Mouse (Mus musculus) midbrain, embryonic 12.5 days (tissue): ENCODE results near the gene Ckmt2. TPM values are rescaled to one million over a fixed set of nuclear protein-coding genes. Genes with fewer than 3 reads are reported as not detected.

ENCODE experiments used
- ATAC-seq: fragments of 200-750 bp; cut with Nextera tagmentation; 2 replicates; pipeline ENCODE4 v1.8.0; 2017; ENCODE audit warnings: low read depth, moderate TSS enrichment, moderate library complexity; ENCODE audit not compliant: low FRiP score
- H3K27ac ChIP-seq: fragments of 300-500 bp; sonication (generic); replicated peaks from 2 replicates; pipeline ENCODE4 v1.5.1; 2016; ENCODE audit warnings: mild to moderate bottlenecking
- H3K27me3 ChIP-seq: fragments of 300-500 bp; sonication (generic); 2 replicates; pipeline ENCODE4 v1.6.1; 2016; ENCODE audit warnings: mild to moderate bottlenecking
- H3K36me3 ChIP-seq: fragments of 300-500 bp; sonication (generic); 2 replicates; pipeline ENCODE4 v1.6.1; 2016
- H3K4me1 ChIP-seq: fragments of 300-500 bp; sonication (generic); 2 replicates; pipeline ENCODE4 v1.6.1; 2016
- H3K4me2 ChIP-seq: fragments of 300-500 bp; sonication (generic); replicated peaks from 2 replicates; pipeline ENCODE4 v1.6.1; 2016; ENCODE audit warnings: mild to moderate bottlenecking, moderate library complexity
- H3K4me3 ChIP-seq: fragments of 300-500 bp; sonication (generic); 2 replicates; pipeline ENCODE4 v1.5.1; 2016; ENCODE audit warnings: mild to moderate bottlenecking
- H3K9ac ChIP-seq: fragments of 300-500 bp; sonication (generic); replicated peaks from 2 replicates; pipeline ENCODE4 v1.6.1; 2016; ENCODE audit warnings: mild to moderate bottlenecking, moderate library complexity
- H3K9me3 ChIP-seq: fragments of 300-500 bp; sonication (generic); 2 replicates; pipeline ENCODE4 v1.6.1; 2016; ENCODE audit warnings: mild to moderate bottlenecking
- WGBS: fragments of 180-500 bp; shearing (Covaris S2); methylation state at CpG from one replicate; pipeline ENCODE4 v1.1.7; 2016; 5-methylcytosine and 5-hydroxymethylcytosine counted together
- polyA plus RNA-seq: library from polyadenylated mRNA; unstranded; fragments of >200 nt; fragmentation: Nextera tagmentation; extraction: Ambion mirVana; gene quantifications from 2 replicates; pipeline ENCODE4 v1.2.1, GENCODE M21; 2016

Gene Ckmt2
- polyA plus RNA-seq, 1 experiment from 2014 or later: not detected

DNA sequence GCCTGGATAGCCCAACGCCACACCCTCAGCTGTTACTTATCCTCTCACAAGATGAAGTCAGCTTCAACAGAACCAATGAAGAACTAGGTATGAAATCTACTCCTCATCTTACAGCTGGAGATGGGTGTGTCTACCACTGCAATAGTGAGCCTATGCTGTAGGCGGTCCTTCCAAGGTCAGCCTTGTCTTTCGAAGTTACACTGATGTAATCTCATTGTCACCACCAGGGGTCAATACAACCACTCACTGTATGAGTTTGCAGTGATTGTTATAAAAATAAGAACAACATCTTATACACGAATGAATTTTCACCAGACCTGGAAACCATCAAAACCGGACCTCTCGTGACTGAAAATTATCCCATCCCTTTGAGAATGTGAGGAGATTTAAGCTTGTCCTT lies 16.4 kb upstream of the Ckmt2 start:
- Histone ChIP-seq H3K9me3 (no peaks in the 10 kb centered on the region), H3K4me2 (no peak overlapping the region), H3K9ac (no peak overlapping the region), H3K4me3 (no peak overlapping the region), H3K27ac (no peak overlapping the region), H3K27me3 (no peaks in the 10 kb centered on the region), H3K36me3 (no peaks in the 10 kb centered on the region), H3K4me1 (no peaks in the 10 kb centered on the region)
- 79% methylated on average over 6 of the region's 6 CpGs for WGBS
- ATAC-seq: peak; percentile 19; the same call in 1 of the 2 replicates

DNA sequence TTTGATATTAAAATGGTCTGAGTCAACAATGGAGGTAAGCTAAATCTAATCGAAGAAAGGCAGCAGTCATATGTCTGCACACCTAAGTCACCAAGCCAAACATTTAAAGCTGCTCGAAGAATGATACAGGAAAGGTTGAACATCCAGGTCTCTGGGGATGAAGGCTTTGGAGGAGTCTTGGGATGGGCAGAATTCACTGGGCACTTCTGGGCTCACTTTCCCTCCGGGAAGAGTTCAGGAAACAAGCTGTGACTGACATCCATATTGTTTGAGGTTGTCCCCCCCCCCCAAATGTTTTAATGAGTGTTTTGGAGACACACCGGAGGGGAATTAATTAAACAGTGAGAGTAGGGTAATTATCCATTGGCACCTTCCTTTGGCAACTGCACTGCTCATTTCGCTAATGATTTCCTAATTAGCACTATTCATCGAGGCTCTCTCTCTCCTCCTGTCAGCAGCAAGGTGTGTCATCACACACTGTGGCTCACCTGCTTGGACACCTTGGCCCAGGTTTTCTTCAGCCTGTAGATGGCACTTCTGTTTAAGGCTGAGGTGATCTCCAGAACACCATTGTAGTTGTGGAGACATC lies 13.4 kb upstream of the Ckmt2 start:
- WGBS: 89% methylated on average over 6 of the region's 6 CpGs
- H3K9me3 ChIP-seq: no peaks in the 10 kb centered on the region
- no peaks in the 10 kb centered on the region for H3K4me1 ChIP-seq
- no peak for ATAC-seq
- H3K27ac ChIP-seq: no peak overlapping the region
- no peak overlapping the region for H3K9ac ChIP-seq
- no peak overlapping the region for H3K4me2 ChIP-seq
- no peaks in the 10 kb centered on the region for H3K27me3 ChIP-seq
- H3K4me3 ChIP-seq: no peak overlapping the region
- H3K36me3 ChIP-seq: no peaks in the 10 kb centered on the region

DNA sequence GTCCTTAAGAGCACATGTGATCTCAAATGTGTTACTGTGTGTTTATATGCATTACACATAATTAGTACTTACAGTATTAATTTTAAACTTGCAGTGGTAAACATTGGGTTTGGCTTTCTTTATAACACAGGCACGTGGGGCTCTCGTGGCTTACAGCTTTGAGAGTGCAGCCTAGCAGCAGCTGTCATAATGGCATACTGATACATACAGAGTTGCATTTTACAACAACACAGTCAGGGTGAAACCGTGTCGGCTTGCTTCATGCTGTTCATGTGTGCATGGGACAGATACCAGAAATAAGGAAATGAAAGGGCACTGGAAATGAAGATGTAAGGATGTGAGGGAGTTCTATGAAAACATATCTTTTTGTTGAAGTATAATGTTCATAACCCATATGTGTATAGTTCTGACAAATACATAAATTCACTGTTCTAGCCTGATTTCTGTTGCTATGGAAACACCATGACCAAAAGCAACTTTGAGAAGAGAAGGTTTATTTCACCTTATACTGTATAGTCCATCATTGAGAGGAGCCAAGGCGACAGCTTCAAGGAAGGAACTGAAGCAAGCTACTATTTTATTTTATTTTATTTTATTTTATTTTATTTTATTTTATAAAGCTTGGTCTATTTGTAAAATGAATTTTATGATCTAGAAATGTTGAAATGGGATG lies 8.2 kb upstream of the Ckmt2 start:
- 90% methylated on average over 5 of the region's 5 CpGs for WGBS
- Histone ChIP-seq H3K4me3 (no peak overlapping the region), H3K27ac (no peak overlapping the region), H3K36me3 (no peaks in the 10 kb centered on the region), H3K4me1 (no peaks in the 10 kb centered on the region), H3K4me2 (no peak overlapping the region), H3K27me3 (no peaks in the 10 kb centered on the region), H3K9me3 (no peaks in the 10 kb centered on the region), H3K9ac (no peak overlapping the region)
- no peak for ATAC-seq

- no peaks in the 10 kb centered on the region for H3K36me3 ChIP-seq
- no peaks in the 10 kb centered on the region for H3K4me1 ChIP-seq
- H3K9me3 ChIP-seq: no peaks in the 10 kb centered on the region
- H3K27me3 ChIP-seq: no peaks in the 10 kb centered on the region
- WGBS: 65% methylated on average over 9 of the region's 9 CpGs
- no peak overlapping the region for H3K4me3 ChIP-seq
- H3K9ac ChIP-seq: no peak overlapping the region
- ATAC-seq: peak; percentile 63; the same call in 1 of the 2 replicates
- H3K27ac ChIP-seq: no peak overlapping the region
- no peak overlapping the region for H3K4me2 ChIP-seq
Observed at GRCm38 (mm10) chr13:91881837-91882480, 5.3 kb upstream of the Ckmt2 start.

DNA sequence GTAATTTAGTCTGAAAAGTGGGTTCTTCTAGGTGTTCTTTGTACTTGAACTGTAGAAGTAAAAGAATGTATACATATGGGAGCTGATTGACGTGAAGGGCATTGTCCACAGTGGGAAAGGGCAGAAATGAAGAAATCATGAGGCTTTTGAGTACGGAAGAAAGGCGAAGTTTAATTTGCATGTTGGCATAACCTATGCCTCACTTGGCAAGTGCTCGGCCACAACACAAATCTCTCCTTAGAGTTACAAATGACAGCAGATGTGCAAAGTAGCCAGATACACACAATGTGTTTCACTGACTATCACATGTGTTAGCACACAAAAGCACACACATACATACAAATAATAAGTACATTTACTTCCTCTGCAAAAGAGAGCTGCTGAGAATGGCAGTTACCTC lies 3.6 kb upstream of the Ckmt2 start:
- no peaks in the 10 kb centered on the region for H3K27me3 ChIP-seq
- WGBS: 91% methylated on average over 4 of the region's 4 CpGs
- no peaks in the 10 kb centered on the region for H3K9me3 ChIP-seq
- ATAC-seq: no peak
- H3K4me3 ChIP-seq: no peak overlapping the region
- no peak overlapping the region for H3K27ac ChIP-seq
- no peak overlapping the region for H3K4me2 ChIP-seq
- H3K4me1 ChIP-seq: no peaks in the 10 kb centered on the region
- H3K9ac ChIP-seq: no peak overlapping the region
- no peaks in the 10 kb centered on the region for H3K36me3 ChIP-seq

GRCm38 (mm10) chr13:91877996-91878395 lies 1.3 kb upstream of the Ckmt2 start:
- Histone ChIP-seq H3K4me3 (no peak overlapping the region), H3K27ac (no peak overlapping the region), H3K4me2 (no peak overlapping the region), H3K36me3 (no peaks in the 10 kb centered on the region), H3K9me3 (no peaks in the 10 kb centered on the region), H3K27me3 (no peaks in the 10 kb centered on the region), H3K9ac (no peak overlapping the region), H3K4me1 (no peaks in the 10 kb centered on the region)
- 87% methylated on average over 3 of the region's 3 CpGs for WGBS
- no peak for ATAC-seq

DNA sequence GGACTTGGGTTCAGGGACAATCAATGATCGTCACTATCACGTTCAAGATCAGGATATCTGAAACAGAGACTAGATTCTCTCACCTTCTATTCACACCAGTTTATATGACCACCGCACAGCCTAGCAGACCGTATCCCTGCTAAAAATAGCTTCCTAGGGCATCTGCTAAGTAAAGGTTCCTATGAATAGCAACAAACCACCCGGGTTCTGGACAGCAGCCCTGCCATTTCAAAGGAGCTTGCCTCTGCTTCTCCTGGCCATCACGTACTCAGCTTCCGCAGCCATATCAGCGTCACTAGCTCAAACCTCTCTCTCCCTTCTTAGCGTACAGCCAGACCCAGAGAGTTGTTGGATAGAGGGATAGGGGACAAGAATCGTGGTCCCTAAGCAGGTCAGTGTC lies 665 bp upstream of the Ckmt2 start:
- H3K27ac ChIP-seq: no peak overlapping the region
- H3K4me1 ChIP-seq: no peaks in the 10 kb centered on the region
- no peaks in the 10 kb centered on the region for H3K9me3 ChIP-seq
- ATAC-seq: no peak
- no peak overlapping the region for H3K4me2 ChIP-seq
- no peak overlapping the region for H3K4me3 ChIP-seq
- no peaks in the 10 kb centered on the region for H3K27me3 ChIP-seq
- H3K36me3 ChIP-seq: no peaks in the 10 kb centered on the region
- 87% methylated on average over 10 of the region's 10 CpGs for WGBS
- H3K9ac ChIP-seq: no peak overlapping the region

DNA sequence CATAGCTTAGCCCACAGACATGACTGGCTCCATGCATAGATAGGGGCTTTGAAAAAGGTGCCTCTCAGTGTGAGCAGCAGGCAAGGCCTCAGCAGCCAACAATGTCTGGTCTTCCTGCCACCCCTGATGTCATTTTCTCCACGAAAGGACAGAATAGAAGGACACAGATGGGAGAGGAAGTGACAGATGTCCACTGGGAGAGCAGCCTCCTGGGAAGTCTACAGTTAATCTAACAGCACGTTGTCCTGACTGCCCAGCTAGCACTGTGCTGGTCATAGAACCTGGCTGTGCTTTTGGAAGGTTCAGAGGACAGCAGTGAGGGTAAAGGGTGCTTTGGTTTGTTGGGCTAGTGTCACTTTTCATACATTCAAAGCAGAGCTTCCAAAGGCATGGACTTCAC lies 1.1 kb downstream of the Ckmt2 start:
- H3K4me3 ChIP-seq: no peak overlapping the region
- no peak overlapping the region for H3K9ac ChIP-seq
- 47% methylated on average over 2 of the region's 2 CpGs for WGBS
- no peaks in the 10 kb centered on the region for H3K36me3 ChIP-seq
- no peaks in the 10 kb centered on the region for H3K9me3 ChIP-seq
- H3K4me1 ChIP-seq: no peaks in the 10 kb centered on the region
- H3K27me3 ChIP-seq: no peaks in the 10 kb centered on the region
- no peak for ATAC-seq
- no peak overlapping the region for H3K27ac ChIP-seq
- H3K4me2 ChIP-seq: no peak overlapping the region

GRCm38 (mm10) chr13:91874565-91874964 lies 2.1 kb downstream of the Ckmt2 start:
- Histone ChIP-seq H3K9me3 (no peaks in the 10 kb centered on the region), H3K4me2 (no peak overlapping the region), H3K27me3 (no peaks in the 10 kb centered on the region), H3K4me1 (no peaks in the 10 kb centered on the region), H3K36me3 (no peaks in the 10 kb centered on the region), H3K4me3 (no peak overlapping the region), H3K27ac (no peak overlapping the region), H3K9ac (no peak overlapping the region)
- ATAC-seq: no peak
- WGBS: 84% methylated on average over 7 of the region's 7 CpGs

DNA sequence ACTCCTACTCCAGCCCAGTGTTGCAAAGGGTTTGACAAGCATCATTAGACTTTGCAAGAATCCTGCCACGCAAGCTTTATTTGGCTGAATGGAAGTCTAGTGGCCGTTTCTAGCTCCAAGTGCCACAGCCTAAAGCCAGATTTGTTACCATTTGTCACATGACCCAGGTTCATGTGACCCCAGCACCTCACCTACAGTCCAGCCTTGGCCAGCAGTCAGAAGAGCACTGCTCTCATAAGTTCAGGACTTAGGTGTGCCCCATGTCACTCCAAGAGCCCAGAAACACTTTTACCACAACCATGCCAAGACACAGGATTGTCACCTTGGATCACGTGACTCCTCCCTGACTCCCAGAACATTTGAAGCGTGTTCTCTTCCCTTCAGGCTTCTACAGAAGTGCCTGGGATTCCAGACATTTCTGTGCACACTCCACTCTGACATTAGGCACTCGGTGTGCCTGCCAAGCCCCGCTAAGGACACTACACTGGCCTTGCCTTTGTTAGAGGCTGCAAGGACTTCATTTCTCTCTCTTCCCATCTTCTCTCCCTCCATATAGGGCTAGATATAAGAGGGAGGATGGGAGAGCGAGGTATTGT lies 2.9 kb downstream of the Ckmt2 start:
- no peaks in the 10 kb centered on the region for H3K4me1 ChIP-seq
- H3K36me3 ChIP-seq: no peaks in the 10 kb centered on the region
- no peak overlapping the region for H3K4me2 ChIP-seq
- WGBS: 83% methylated on average over 7 of the region's 7 CpGs
- no peak overlapping the region for H3K4me3 ChIP-seq
- H3K9me3 ChIP-seq: no peaks in the 10 kb centered on the region
- no peak overlapping the region for H3K9ac ChIP-seq
- no peaks in the 10 kb centered on the region for H3K27me3 ChIP-seq
- ATAC-seq: no peak
- no peak overlapping the region for H3K27ac ChIP-seq

DNA sequence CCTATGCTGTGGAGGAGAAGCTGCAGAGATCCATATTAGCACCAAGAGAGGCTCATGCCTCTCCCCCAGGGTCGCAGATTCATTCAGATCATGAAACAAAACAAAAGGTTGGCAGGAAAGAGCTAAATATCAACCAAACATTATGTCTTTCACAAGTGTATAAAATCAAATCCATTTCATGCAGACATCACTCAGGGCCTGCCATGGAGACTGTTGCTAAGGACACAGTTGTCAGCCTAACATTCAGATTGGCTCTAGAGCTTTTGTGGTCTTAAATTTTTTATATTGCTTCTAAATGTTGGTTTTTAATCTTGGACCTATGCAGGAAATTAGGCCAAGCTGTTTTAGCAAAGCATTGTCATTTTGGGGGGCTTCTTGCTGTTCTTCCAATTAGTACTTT lies 8.1 kb downstream of the Ckmt2 start:
- no peaks in the 10 kb centered on the region for H3K4me1 ChIP-seq
- no peaks in the 10 kb centered on the region for H3K9me3 ChIP-seq
- H3K27ac ChIP-seq: no peak overlapping the region
- 88% methylated on average over 1 of the region's 1 CpGs for WGBS
- no peak overlapping the region for H3K4me2 ChIP-seq
- ATAC-seq: no peak
- no peak overlapping the region for H3K9ac ChIP-seq
- H3K4me3 ChIP-seq: no peak overlapping the region
- H3K36me3 ChIP-seq: no peaks in the 10 kb centered on the region
- no peaks in the 10 kb centered on the region for H3K27me3 ChIP-seq

GRCm38 (mm10) chr13:91858835-91859234 lies 17.9 kb downstream of the Ckmt2 start:
- no peak overlapping the region for H3K4me3 ChIP-seq
- no peaks in the 10 kb centered on the region for H3K4me1 ChIP-seq
- H3K9ac ChIP-seq: no peak overlapping the region
- H3K9me3 ChIP-seq: no peaks in the 10 kb centered on the region
- no peaks in the 10 kb centered on the region for H3K27me3 ChIP-seq
- no peak overlapping the region for H3K4me2 ChIP-seq
- ATAC-seq: no peak
- no peak overlapping the region for H3K27ac ChIP-seq
- 82% methylated on average over 7 of the region's 7 CpGs for WGBS
- H3K36me3 ChIP-seq: no peaks in the 10 kb centered on the region
